Mouse (Mus musculus) liver, embryonic 18 days (tissue): Measurements from ENCODE around the gene Gm49318. TPM values are rescaled to one million over a fixed set of nuclear protein-coding genes. Genes with fewer than 3 reads are reported as not detected.

ENCODE experiments used
- polyA plus RNA-seq: library from polyadenylated mRNA; depleted of rRNA; stranded (reverse); fragments of >200 nt; gene quantifications from 2 replicates; pipeline ENCODE4 v1.2.3, GENCODE M21; 2012; rRNA removed

Gene Gm49318
- polyA plus RNA-seq, result not detected in 2 replicates

GRCm38 (mm10) chr9:22070791-22071573 is at the start of gene Gm49318, which contains the start of gene Zfp653:
Gene Gm49318 (minus strand): TSS chr9:22071259.
Gene Zfp653 (minus strand): TSS chr9:22071376.

GRCm38 (mm10) chr9:22116740-22117426 is 45.8 kb upstream of the Gm49318 start, which contains the start of gene Elof1:
Gene Elof1 (minus strand): TSS chr9:22117172.

GRCm38 (mm10) chr9:22098993-22099696 is 28.1 kb upstream of the Gm49318 start, which contains the start of gene Cnn1:
Gene Cnn1 (plus strand): TSS chr9:22099216.

GRCm38 (mm10) chr9:22085022-22085834 is 14.2 kb upstream of the Gm49318 start, which contains the start of gene Ecsit:
Gene Ecsit (minus strand): TSS chr9:22085438.

GRCm38 (mm10) chr9:22051958-22052254 is 19.2 kb downstream of the Gm49318 start, which contains the start of gene Elavl3:
Gene Elavl3 (minus strand): TSS chr9:22052023.

GRCm38 (mm10) chr9:22002194-22003162 is 68.6 kb downstream of the Gm49318 start, which contains the start of the genes Ccdc151 and Prkcsh:
Gene Ccdc151 (minus strand): TSS chr9:22002634.
Gene Prkcsh (plus strand): TSS chr9:22002806.

GRCm38 (mm10) chr9:21989230-21990110 is 81.6 kb downstream of the Gm49318 start, which contains the start of gene Rgl3:
Gene Rgl3 (minus strand): TSS chr9:21989446.

Other genes starting within 250 kb of the Gm49318 start
- gene Angptl8, start 235.7 kb downstream of the Gm49318 start, polyA plus RNA-seq, result 176 and 212 TPM in 2 replicates
- 25.2 and 25.3 TPM in 2 replicates for gene Dock6, start 218.6 kb downstream of the Gm49318 start, polyA plus RNA-seq
- 18.4 and 22.1 TPM in 2 replicates for gene Rab3d, start 153.1 kb downstream of the Gm49318 start, polyA plus RNA-seq
- 4.7 and 5.0 TPM in 2 replicates for gene Ccdc159, start 143.8 kb downstream of the Gm49318 start, polyA plus RNA-seq
- 183 and 222 TPM in 2 replicates for gene Tmem205, start 143.7 kb downstream of the Gm49318 start, polyA plus RNA-seq
- 8.6 and 10.1 TPM in 2 replicates for gene Plppr2, start 134.2 kb downstream of the Gm49318 start, polyA plus RNA-seq
- 1.4 and 1.6 TPM in 2 replicates for gene Swsap1, start 115.5 kb downstream of the Gm49318 start, polyA plus RNA-seq
- 51.5 and 56.7 TPM in 2 replicates for gene Epor, start 107.8 kb downstream of the Gm49318 start, polyA plus RNA-seq
- gene Rgl3, start 81.8 kb downstream of the Gm49318 start, polyA plus RNA-seq, result 0.31 and 0.53 TPM in 2 replicates
- gene Ccdc151, start 68.6 kb downstream of the Gm49318 start, polyA plus RNA-seq, result 0.02 TPM in 2 replicates
- gene Prkcsh, start 68.5 kb downstream of the Gm49318 start, polyA plus RNA-seq, result 61.1 and 69.2 TPM in 2 replicates
- under 0.01 and 0.01 TPM in 2 replicates for gene Elavl3, start 19.2 kb downstream of the Gm49318 start, polyA plus RNA-seq
- gene Zfp653, start 117 bp upstream of the Gm49318 start, polyA plus RNA-seq, result 9.9 and 13.0 TPM in 2 replicates
- gene Ecsit, start 14.2 kb upstream of the Gm49318 start, polyA plus RNA-seq, result 14.9 and 15.9 TPM in 2 replicates
- gene Cnn1, start 28.0 kb upstream of the Gm49318 start, polyA plus RNA-seq, result 0.42 and 0.54 TPM in 2 replicates
- 51.8 and 57.2 TPM in 2 replicates for gene Elof1, start 45.9 kb upstream of the Gm49318 start, polyA plus RNA-seq
- gene Acp5, start 64.5 kb upstream of the Gm49318 start, polyA plus RNA-seq, result 142 and 178 TPM in 2 replicates
- gene Pigyl, start 85.6 kb upstream of the Gm49318 start, polyA plus RNA-seq, result 27.8 and 33.3 TPM in 2 replicates
- gene Zfp872, start 116.8 kb upstream of the Gm49318 start, polyA plus RNA-seq, result 0.02 and 0.04 TPM in 2 replicates
- gene Zfp809, start 154.5 kb upstream of the Gm49318 start, polyA plus RNA-seq, result 4.5 and 4.6 TPM in 2 replicates
- 0.53 and 0.61 TPM in 2 replicates for gene Zfp599, start 188.6 kb upstream of the Gm49318 start, polyA plus RNA-seq
- gene Zfp810, start 236.4 kb upstream of the Gm49318 start, polyA plus RNA-seq, result 4.1 and 4.8 TPM in 2 replicates